Mouse (Mus musculus) midbrain, embryonic 15.5 days (tissue): ENCODE data around the gene A4galt. TPM values are rescaled to one million over a fixed set of nuclear protein-coding genes. Genes with fewer than 3 reads are reported as not detected.

Experiments used
- ATAC-seq: fragments of 200-750 bp; cut with Nextera tagmentation; replicated peaks from 2 replicates; pipeline ENCODE4 v1.8.0; 2017; ENCODE audit warnings: moderate TSS enrichment
- H3K27ac ChIP-seq: fragments of 300-500 bp; sonication (generic); 2 replicates; pipeline ENCODE4 v1.5.1; 2015; ENCODE audit warnings: mild to moderate bottlenecking, inconsistent platforms
- H3K27me3 ChIP-seq: fragments of 300-500 bp; sonication (generic); replicated peaks from 2 replicates; pipeline ENCODE4 v1.6.1; 2015; ENCODE audit warnings: inconsistent platforms
- H3K36me3 ChIP-seq: fragments of 300-500 bp; sonication (generic); replicated peaks from 2 replicates; pipeline ENCODE4 v1.6.1; 2015; ENCODE audit warnings: inconsistent platforms
- H3K4me1 ChIP-seq: fragments of 300-500 bp; sonication (generic); 2 replicates; pipeline ENCODE4 v1.6.1; 2015; ENCODE audit warnings: inconsistent platforms
- H3K4me2 ChIP-seq: fragments of 300-500 bp; sonication (generic); 2 replicates; pipeline ENCODE4 v1.6.1; 2015; ENCODE audit warnings: inconsistent platforms, mild to moderate bottlenecking, moderate library complexity
- H3K4me3 ChIP-seq: fragments of 300-500 bp; sonication (generic); 2 replicates; pipeline ENCODE4 v1.5.1; 2015; ENCODE audit warnings: mild to moderate bottlenecking, inconsistent platforms
- H3K9ac ChIP-seq: fragments of 300-500 bp; sonication (generic); 2 replicates; pipeline ENCODE4 v1.6.1; 2015; ENCODE audit warnings: mild to moderate bottlenecking, inconsistent platforms
- H3K9me3 ChIP-seq: fragments of 300-500 bp; sonication (generic); 2 replicates; pipeline ENCODE4 v1.6.1; 2016; ENCODE audit warnings: inconsistent platforms
- whole genome bisulfite sequencing: fragments of 180-500 bp; shearing (Covaris S2); methylation state at CpG from one replicate; pipeline ENCODE4 v1.1.7; 2015; ENCODE audit warnings: mixed read lengths; 5-methylcytosine and 5-hydroxymethylcytosine counted together
- polyA plus RNA-seq: library from polyadenylated mRNA; unstranded; fragments of >200 nt; fragmentation: Nextera tagmentation; extraction: Ambion mirVana; gene quantifications from 2 replicates; pipeline ENCODE4 v1.2.1, GENCODE M21; 2015

A4galt gene
- polyA plus RNA-seq = 3.4 and 3.7 TPM in 2 replicates

- 2% methylated on average over 64 of the region's 66 CpGs for WGBS
- Histone ChIP-seq H3K9ac (peak within 1 kb of the TSS; percentile 12), H3K27me3 (peaks cover 38% of the 10 kb centered on the region), H3K27ac (no peak within 1 kb of the TSS), H3K36me3 (no peaks in the 10 kb centered on the region), H3K4me2 (peak within 1 kb of the TSS; percentile 70), H3K4me3 (peak within 1 kb of the TSS; percentile 39), H3K4me1 (peaks cover 13% of the 10 kb centered on the region; the same call in 1 of the 2 replicates), H3K9me3 (no peaks in the 10 kb centered on the region)
- no peak for ATAC-seq
Measured at GRCm38 (mm10) chr15:83251176-83252004, at the start of gene A4galt. A4galt (minus strand) TSS chr15:83251774.

GRCm38 (mm10) chr15:83299916-83300582 is 48.5 kb upstream of the A4galt start:
- Histone ChIP-seq H3K4me1 (peaks cover 4% of the 10 kb centered on the region; the same call in 1 of the 2 replicates), H3K36me3 (peaks cover 7% of the 10 kb centered on the region; the same call in 1 of the 2 replicates), H3K9ac (no peak overlapping the region), H3K27me3 (no peaks in the 10 kb centered on the region), H3K4me3 (no peak overlapping the region), H3K9me3 (no peaks in the 10 kb centered on the region), H3K4me2 (no peak overlapping the region), H3K27ac (no peak overlapping the region)
- ATAC-seq = no peak
- WGBS = 66% methylated on average over 10 of the region's 10 CpGs

- Histone ChIP-seq H3K27ac (no peak overlapping the region), H3K36me3 (peaks cover 7% of the 10 kb centered on the region; the same call in 1 of the 2 replicates), H3K4me1 (peaks cover 4% of the 10 kb centered on the region; the same call in 1 of the 2 replicates), H3K4me2 (no peak overlapping the region), H3K9me3 (no peaks in the 10 kb centered on the region), H3K9ac (no peak overlapping the region), H3K4me3 (no peak overlapping the region), H3K27me3 (no peaks in the 10 kb centered on the region)
- WGBS = 90% methylated on average over 7 of the region's 7 CpGs
- ATAC-seq = no peak
Measured at GRCm38 (mm10) chr15:83299450-83299849, 47.9 kb upstream of the A4galt start.

- Histone ChIP-seq H3K27ac (no peak overlapping the region), H3K9me3 (no peaks in the 10 kb centered on the region), H3K4me2 (no peak overlapping the region), H3K4me3 (no peak overlapping the region), H3K4me1 (peaks cover 4% of the 10 kb centered on the region; the same call in 1 of the 2 replicates), H3K27me3 (no peaks in the 10 kb centered on the region), H3K9ac (no peak overlapping the region), H3K36me3 (peaks cover 7% of the 10 kb centered on the region; the same call in 1 of the 2 replicates)
- WGBS = 89% methylated on average over 2 of the region's 2 CpGs
- ATAC-seq = no peak
Measured at GRCm38 (mm10) chr15:83298810-83299209, 47.2 kb upstream of the A4galt start.

GRCm38 (mm10) chr15:83298313-83298712 is 46.7 kb upstream of the A4galt start:
- no peak overlapping the region for H3K4me3 ChIP-seq
- no peak for ATAC-seq
- no peak overlapping the region for H3K4me2 ChIP-seq
- no peaks in the 10 kb centered on the region for H3K27me3 ChIP-seq
- no peak overlapping the region for H3K9ac ChIP-seq
- no peak overlapping the region for H3K27ac ChIP-seq
- peaks cover 4% of the 10 kb centered on the region; the same call in 1 of the 2 replicates for H3K4me1 ChIP-seq
- no peaks in the 10 kb centered on the region for H3K9me3 ChIP-seq
- 81% methylated on average over 8 of the region's 8 CpGs for WGBS
- peaks cover 7% of the 10 kb centered on the region; the same call in 1 of the 2 replicates for H3K36me3 ChIP-seq

- 52% methylated on average over 6 of the region's 8 CpGs for WGBS
- Histone ChIP-seq H3K27ac (no peak overlapping the region), H3K36me3 (peaks cover 5% of the 10 kb centered on the region; the same call in 1 of the 2 replicates), H3K9ac (no peak overlapping the region), H3K4me3 (no peak overlapping the region), H3K9me3 (no peaks in the 10 kb centered on the region), H3K27me3 (no peaks in the 10 kb centered on the region), H3K4me2 (no peak overlapping the region), H3K4me1 (peaks cover 4% of the 10 kb centered on the region; the same call in 1 of the 2 replicates)
- peak; percentile 54; the same call in 1 of the 2 replicates for ATAC-seq
Measured at GRCm38 (mm10) chr15:83296771-83297311, 45.3 kb upstream of the A4galt start.

- peaks cover 4% of the 10 kb centered on the region; the same call in 1 of the 2 replicates for H3K4me1 ChIP-seq
- no peak overlapping the region for H3K4me2 ChIP-seq
- H3K27me3 ChIP-seq = no peaks in the 10 kb centered on the region
- 0 out of 2 replicates have a peak, but pooled peaks cover 3% of the 10 kb centered on the region for H3K36me3 ChIP-seq
- no peak overlapping the region for H3K4me3 ChIP-seq
- 93% methylated on average over 4 of the region's 4 CpGs for WGBS
- H3K9me3 ChIP-seq = no peaks in the 10 kb centered on the region
- ATAC-seq = no peak
- no peak overlapping the region for H3K9ac ChIP-seq
- H3K27ac ChIP-seq = no peak overlapping the region
Measured at GRCm38 (mm10) chr15:83296050-83296449, 44.5 kb upstream of the A4galt start.

- H3K4me3 ChIP-seq = no peak overlapping the region
- no peak overlapping the region for H3K9ac ChIP-seq
- 87% methylated on average over 3 of the region's 3 CpGs for WGBS
- 0 out of 2 replicates have a peak, but pooled peaks cover 3% of the 10 kb centered on the region for H3K36me3 ChIP-seq
- H3K4me1 ChIP-seq = peaks cover 4% of the 10 kb centered on the region; the same call in 1 of the 2 replicates
- H3K9me3 ChIP-seq = no peaks in the 10 kb centered on the region
- no peak for ATAC-seq
- no peaks in the 10 kb centered on the region for H3K27me3 ChIP-seq
- no peak overlapping the region for H3K27ac ChIP-seq
- H3K4me2 ChIP-seq = no peak overlapping the region
Measured at GRCm38 (mm10) chr15:83294954-83295353, 43.4 kb upstream of the A4galt start.

- H3K9ac ChIP-seq = no peak overlapping the region
- peaks cover 4% of the 10 kb centered on the region; the same call in 1 of the 2 replicates for H3K4me1 ChIP-seq
- H3K36me3 ChIP-seq = no peaks in the 10 kb centered on the region
- H3K4me3 ChIP-seq = no peak overlapping the region
- H3K4me2 ChIP-seq = no peak overlapping the region
- H3K27ac ChIP-seq = no peak overlapping the region
- no peaks in the 10 kb centered on the region for H3K9me3 ChIP-seq
- WGBS = 90% methylated on average over 8 of the region's 8 CpGs
- no peaks in the 10 kb centered on the region for H3K27me3 ChIP-seq
- no peak for ATAC-seq
Measured at GRCm38 (mm10) chr15:83293706-83294645, 42.4 kb upstream of the A4galt start.

- H3K27ac ChIP-seq = no peak overlapping the region
- ATAC-seq = no peak
- no peaks in the 10 kb centered on the region for H3K36me3 ChIP-seq
- no peak overlapping the region for H3K9ac ChIP-seq
- peaks cover 4% of the 10 kb centered on the region; the same call in 1 of the 2 replicates for H3K4me1 ChIP-seq
- H3K4me3 ChIP-seq = no peak overlapping the region
- WGBS = 81% methylated on average over 6 of the region's 6 CpGs
- H3K4me2 ChIP-seq = no peak overlapping the region
- H3K27me3 ChIP-seq = no peaks in the 10 kb centered on the region
- no peaks in the 10 kb centered on the region for H3K9me3 ChIP-seq
Measured at GRCm38 (mm10) chr15:83293144-83293543, 41.6 kb upstream of the A4galt start.
